Mouse (Mus musculus) C2C12 (cell line): Measurements from ENCODE around the gene Slc38a1.

Experiments
- CEBPB ChIP-seq: IDR thresholded peaks from one replicate; pipeline ENCODE4 v1.6.1; 2011; ENCODE audit warnings: low read depth, mild to moderate bottlenecking, control low read depth, moderate library complexity
- CTCF ChIP-seq: IDR thresholded peaks from one replicate; pipeline ENCODE4 v1.5.1; 2011; ENCODE audit not compliant: control insufficient read depth, insufficient read depth, insufficient read length
- FOSL1 ChIP-seq: IDR thresholded peaks from one replicate; pipeline ENCODE4 v1.8.0; 2011; ENCODE audit warnings: mild to moderate bottlenecking, low read length; ENCODE audit not compliant: poor library complexity, insufficient read depth, severe bottlenecking
- MAX ChIP-seq: IDR thresholded peaks from one replicate; pipeline ENCODE4 v1.6.1; 2011; ENCODE audit warnings: mild to moderate bottlenecking, control low read depth
- MYOD1 ChIP-seq: IDR thresholded peaks from one replicate; pipeline ENCODE4 v1.6.1; 2011; ENCODE audit warnings: low read depth; ENCODE audit not compliant: control insufficient read depth, insufficient read length
- MYOG ChIP-seq: IDR thresholded peaks from one replicate; pipeline ENCODE4 v1.6.1; 2011; ENCODE audit not compliant: control insufficient read depth, insufficient read length; ENCODE audit errors: extremely low read depth
- USF1 ChIP-seq: IDR thresholded peaks from one replicate; pipeline ENCODE4 v1.6.1; 2011; ENCODE audit warnings: low read depth, mild to moderate bottlenecking, control low read depth, moderate library complexity

DNA sequence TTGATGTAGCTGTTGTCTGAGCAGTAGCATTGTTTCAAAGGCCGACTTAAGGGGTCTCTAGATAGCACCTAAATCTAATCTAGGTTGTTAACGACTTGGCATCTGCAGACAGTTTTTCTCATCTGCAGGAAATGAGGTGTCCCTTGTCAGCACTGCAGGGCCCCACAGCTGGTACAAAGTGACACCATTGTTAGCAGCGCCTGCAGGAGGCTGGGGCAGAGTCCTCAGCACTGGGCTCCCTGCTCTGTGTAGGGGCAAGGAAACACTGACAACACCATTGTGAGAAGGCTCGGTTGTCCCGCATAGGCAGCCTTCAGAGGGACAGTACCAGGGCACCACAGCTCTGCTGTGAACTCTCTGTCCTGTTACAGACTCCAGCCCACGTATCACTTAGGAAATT lies 115.0 kb downstream of the Slc38a1 start:
- no peak for TF ChIP-seq CTCF
- TF ChIP-seq CEBPB: no peak
- no peak for TF ChIP-seq MAX
- no peak for TF ChIP-seq MYOD1
- TF ChIP-seq MYOG: no peak
- no peak for TF ChIP-seq USF1
- no peak for TF ChIP-seq FOSL1
